Mouse (Mus musculus) retina, postnatal 7 days (tissue): Measurements from ENCODE around the gene Spata18.

Experiments
- DNase-seq: peaks from one replicate; pipeline ENCODE4 v3.0.0-alpha.2; 2012; ENCODE audit warnings: low read depth, low spot score

Spata18 gene

DNA sequence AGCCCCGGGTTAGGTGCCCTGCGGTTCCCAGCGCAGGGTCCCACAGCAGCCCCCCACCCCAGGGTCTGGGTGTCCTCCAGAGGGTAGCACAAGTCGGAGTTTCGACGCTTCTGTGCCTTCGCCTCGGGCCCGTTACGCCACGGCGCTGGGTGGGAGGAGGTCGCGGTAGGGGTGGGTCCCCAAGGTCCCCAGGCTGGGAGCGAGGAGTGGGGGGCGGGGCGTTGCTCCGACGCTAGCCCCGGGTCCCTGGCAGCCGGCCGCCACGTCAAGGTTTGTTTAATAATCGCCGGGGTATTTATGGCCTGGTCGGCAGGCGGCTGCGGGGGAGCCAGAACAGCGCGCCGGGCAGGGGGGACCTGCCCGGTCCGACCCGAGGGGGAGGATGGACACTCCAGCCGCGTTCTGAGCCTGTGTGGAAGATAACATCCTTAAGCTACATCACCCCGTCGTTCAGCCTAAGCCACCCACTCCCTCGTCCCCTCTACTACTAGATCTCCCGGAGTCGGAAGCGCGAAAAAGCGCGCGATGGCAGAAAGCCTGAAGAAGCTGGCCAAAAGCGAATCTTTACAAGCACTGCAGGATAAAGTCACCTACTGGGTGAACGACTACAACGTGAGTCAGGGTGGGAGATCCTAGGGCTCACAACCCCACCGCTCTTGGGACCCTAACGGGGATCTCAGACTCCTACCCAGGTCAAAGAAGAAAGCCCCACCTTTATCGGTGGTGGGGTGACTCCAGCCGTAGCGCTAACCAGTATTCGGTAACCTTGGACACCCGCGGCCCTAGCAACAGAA is at the start of gene Spata18:
Spata18 (plus strand) TSS at position 319 of the 794 bp plus-strand sequence.
- no peak for DNase-seq

- no peak for DNase-seq
Observed at GRCm38 (mm10) chr5:73602865-73603264, 48.3 kb upstream of the Spata18 start.

DNA sequence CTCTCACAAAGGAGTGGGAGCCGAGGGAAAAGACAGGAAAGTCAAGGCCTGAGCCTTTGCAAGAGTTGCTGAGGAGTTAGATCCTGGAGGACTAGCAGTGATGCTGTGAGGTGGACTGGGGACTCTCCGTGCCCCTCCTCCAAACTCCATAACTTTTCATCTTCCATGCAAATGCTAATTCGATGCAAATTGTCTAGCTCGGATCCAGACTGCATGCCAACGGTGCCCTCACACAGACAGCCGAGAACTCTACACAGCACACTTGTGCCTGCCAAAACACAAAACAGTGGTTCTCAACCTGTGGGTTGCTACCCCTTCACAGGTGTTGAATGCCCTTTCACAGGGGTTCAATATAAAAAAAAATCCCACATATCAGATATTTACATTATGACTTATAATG is 46.6 kb upstream of the Spata18 start:
- DNase-seq = no peak

DNA sequence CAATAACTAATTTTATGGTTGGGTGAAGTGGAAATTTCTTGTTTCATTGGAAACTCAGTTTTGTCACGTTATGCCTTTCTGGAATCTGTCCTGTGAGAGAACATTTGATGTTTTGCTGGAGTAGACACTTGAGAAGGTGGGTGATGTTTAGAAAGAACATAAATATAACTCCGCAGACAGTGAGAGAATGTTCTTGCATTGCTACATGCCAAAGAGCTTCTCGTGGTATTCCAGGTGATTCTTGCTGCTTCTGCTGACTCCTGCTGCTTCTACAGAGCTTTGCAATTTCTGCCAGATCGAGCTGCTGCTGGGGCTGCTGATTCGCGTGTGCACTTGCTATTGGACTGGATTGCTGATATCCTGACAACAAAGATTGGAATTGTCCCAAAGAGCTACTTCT is 46.2 kb upstream of the Spata18 start:
- no peak for DNase-seq

DNA sequence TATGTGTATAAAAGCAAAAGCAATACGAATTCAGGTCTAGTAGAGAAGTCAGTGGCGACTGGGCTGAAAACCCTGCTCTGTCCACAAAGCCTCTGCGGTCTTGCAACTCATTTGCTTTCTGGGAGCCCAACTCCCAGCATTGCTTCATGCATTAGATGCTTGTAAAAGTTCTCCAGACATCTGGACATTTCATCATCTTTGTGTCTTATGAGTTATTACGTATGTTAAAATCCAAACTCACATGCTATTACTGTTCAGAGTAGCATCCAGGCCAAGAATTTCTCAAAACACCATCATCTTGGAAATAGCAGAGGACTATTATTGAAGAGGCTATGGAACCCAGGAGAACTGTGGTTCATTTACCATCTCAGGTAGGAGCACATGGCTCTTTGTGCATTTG is 40.1 kb upstream of the Spata18 start:
- no peak for DNase-seq

DNA sequence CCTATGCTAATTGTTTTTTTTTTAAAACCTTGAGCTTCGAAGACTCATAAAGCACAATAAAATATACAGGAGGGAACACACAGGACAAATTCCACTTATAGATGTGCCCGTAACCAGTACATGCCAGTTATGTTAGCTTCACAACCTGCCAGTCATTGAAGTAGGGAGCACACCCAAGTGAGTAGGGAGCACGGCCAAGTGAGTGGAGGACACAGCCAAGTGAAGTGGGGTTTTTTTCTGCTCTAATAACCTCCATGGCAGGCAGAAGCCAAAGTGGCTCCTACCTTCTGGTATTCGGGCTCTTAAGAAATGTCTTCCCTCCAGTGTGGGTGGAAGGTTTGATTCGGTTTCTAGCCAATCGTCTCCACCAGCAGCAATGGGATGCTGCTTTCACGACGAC is 37.9 kb upstream of the Spata18 start:
- no peak for DNase-seq

DNA sequence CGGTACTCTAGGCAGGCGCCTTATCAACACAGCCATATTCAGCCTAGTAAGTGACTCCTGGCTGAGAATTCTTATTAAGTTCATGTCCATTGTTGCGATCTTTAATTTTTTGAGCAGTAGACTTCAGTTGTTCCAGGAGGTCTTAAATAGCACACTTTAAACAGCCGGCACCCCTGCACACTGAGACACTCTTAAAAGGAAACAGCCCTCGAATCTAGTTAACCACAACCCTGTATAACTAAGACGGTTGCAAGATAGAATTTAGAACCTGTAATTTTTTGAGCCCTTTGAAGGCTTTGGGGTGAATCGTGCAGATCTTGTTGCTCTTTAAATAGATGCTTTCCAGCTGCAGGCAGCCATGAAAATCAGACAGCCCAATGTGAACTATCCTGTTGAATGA is 36.0 kb upstream of the Spata18 start:
- no peak for DNase-seq

GRCm38 (mm10) chr5:73618969-73619368 is 32.2 kb upstream of the Spata18 start:
- no peak for DNase-seq

DNA sequence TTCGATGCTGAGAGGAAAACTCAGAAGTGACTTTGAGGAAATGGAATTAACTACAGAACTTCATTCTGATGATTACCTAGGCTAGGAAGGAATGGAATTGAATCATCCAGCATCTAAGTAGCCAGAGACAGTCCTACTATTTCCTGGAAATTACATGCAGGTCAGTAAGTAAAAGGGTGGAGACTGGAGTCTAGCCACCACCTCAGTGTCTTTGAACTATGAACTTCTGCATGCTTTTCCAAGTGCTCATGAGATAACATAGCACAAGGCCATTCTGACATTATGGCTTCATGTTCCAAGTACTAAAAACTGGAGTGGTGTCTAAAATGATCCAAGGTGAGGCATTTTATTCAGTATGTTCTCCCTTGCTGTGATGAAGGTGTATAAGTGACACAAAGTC is 25.7 kb upstream of the Spata18 start:
- no peak for DNase-seq

- DNase-seq = no peak
Observed at GRCm38 (mm10) chr5:73626842-73627241, 24.3 kb upstream of the Spata18 start.

DNA sequence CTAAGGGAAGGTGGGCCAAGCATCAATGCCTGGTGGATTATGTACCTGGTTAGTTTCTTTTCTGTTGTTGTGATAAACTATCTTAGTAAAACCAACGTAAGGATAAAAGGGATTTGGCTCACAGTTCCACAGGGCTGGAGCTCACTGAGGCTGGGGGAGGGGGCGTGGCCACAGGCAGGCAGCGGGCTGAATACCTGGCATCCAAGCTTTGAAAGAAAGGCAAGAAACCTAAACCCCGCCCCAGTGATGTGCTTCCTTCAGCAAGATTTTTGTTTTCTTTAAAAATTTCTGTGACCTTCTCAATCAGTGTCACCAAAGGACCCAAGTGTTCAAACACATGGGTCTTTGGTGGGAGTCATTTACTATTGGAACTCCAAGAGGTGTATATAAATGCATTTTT is 23.6 kb upstream of the Spata18 start:
- DNase-seq = no peak

GRCm38 (mm10) chr5:73627991-73628390 is 23.2 kb upstream of the Spata18 start:
- DNase-seq = no peak

GRCm38 (mm10) chr5:73630141-73630540 is 21.0 kb upstream of the Spata18 start:
- DNase-seq = no peak

DNA sequence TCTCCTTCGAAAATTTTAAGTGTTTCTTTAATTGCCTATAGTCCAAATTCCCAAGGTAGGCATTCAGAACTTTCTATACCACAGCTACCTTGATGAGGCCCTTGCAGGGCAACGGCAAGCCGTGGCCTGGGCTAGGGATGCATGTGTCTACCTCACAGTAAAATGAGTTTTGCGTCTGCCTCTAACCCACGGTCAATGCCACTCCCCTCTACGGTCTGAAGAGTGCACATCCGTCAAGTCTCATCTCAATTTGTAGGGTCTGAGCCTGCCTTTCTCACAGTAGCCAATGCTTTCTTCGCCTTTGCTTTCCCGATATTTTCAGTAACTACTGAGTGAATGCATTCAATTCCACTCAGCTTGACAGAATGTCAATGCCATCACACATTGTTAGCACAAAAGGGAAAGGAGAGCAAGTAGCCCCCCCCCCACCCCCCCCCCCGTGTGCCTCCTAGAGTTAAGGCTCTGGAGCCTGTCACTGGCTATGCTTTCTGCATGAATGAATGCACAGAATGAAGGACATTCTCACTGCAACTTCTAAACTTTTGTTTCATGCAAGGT is 20.1 kb upstream of the Spata18 start:
- no peak for DNase-seq

DNA sequence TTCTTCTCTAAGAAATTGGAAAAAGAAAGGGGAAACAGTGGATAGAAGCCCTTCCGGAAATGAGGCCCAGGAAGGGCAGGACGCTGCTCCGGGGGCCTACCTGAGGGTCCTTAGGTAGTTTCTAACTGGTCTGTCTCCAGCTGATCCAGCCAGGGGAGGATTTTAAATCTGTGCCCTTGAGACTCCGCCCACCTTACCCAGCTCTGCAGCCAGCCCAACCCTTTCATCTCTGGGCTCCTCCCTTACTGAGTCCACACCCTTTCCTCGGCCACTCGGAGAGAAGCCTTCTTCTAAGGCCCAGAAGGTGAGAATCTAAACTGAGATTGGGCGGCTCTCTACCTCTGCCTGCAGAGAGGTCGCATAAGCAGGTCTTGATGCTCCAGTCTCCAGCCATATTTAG is 18.9 kb upstream of the Spata18 start, which contains the start of gene Lrrc66:
Lrrc66 (minus strand) TSS at position 236 of the 400 bp plus-strand sequence.
- DNase-seq = no peak

GRCm38 (mm10) chr5:73633141-73633540 is 18.0 kb upstream of the Spata18 start:
- peak; percentile 35 for DNase-seq

GRCm38 (mm10) chr5:73637337-73638107 is 13.7 kb upstream of the Spata18 start:
- peak; percentile 38 for DNase-seq

DNA sequence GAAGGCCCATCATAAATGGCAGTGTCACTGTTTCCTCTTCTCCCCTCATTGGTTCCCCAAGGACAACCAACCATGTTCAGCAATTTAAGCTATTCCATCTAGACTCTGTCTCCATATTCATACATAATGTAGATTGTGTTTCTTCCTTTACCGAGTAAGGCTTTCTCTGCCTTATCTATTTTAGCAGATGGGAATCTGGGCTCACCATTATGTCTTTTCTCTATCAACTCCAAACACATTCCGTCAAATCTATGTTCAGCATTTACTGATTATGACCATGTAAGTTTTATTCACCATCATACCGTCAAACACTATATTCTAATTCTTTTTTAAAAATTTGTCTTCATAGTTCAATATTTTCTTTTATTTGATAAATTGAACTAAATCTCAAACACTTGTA is 10.1 kb upstream of the Spata18 start:
- no peak for DNase-seq

DNA sequence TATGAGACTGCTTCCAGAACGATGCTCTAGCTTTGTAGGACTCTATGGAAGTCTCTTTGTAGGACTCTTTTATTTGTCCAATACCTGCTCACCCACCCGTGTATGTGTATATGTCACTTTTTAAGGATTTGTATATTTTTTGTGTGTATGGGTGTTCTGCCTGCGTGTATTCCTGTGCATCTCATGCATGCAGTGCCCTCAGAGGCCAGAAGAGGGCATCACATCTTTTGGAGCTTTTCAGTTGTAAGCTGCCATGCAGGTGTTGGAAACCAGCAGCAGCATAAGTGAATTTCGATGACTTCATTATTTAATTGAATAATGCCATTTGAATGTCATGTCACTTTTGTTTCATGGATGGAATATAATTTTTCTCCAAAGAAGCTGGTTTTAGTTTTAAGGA is 9.1 kb upstream of the Spata18 start:
- DNase-seq = no peak

DNA sequence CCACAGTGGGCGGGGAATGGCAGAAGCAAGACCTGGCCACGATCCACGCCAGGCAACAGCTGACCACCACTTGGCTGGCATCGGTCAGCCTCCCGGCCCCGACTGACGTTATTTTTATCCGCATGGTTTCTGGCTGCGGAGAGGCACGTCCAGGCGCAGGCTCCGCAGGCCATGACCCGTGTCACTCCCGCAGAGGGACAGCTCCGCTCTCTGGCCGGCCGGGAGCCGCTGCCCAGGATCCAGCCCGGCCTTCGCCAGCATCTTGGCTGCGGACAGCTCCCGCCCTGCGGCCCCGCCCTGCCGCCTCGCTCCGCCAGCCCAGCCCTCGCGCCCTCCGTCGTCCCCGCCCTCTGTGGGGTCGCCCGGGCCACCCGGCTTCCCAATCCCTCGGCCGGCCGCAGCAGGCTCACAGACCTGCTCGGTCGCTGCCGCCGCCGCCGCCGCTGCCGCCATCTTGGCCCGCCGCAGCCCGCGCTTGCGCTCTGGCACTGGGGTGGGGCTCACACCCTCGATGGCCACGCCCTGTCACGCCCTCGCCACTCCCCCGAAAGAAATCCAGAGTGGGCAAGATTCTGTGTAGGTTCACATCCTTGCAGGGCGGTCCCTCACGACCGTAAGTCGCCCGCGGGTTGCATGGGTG is 3.8 kb upstream of the Spata18 start, which contains the start of gene Sgcb:
Sgcb (minus strand) TSS at position 530 of the 640 bp plus-strand sequence.
- peak; percentile 70 for DNase-seq

GRCm38 (mm10) chr5:73650365-73650964 is 714 bp upstream of the Spata18 start:
- DNase-seq = no peak

DNA sequence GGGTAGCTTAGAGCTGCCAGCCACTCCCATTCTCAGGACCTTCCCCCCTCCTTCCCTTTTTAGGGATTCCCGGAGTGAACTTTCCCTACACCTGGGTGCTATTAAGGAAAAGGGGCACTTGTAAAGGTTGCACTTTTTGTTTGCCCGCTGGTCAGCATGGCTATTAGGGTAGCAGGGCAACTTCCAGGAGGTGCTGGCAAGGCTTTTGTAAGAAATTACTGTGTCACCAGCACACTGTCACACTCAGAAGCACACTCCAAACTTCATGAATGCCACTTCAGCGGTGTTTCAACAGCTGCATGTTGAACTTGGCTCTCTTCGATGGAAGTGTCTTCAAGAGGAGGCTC is 649 bp downstream of the Spata18 start:
- DNase-seq = no peak
